In genomic region chr3:36861411-36862410, GRCm38 (mm10) we compare ENCODE assay signal across 8 mouse cellular contexts. TPM values are rescaled to one million over a fixed set of nuclear protein-coding genes. Genes with fewer than 3 reads are reported as not detected.
A peak's percentile ranks its signal among the peaks of the same experiment; 100 is the strongest.
DNase-seq lines count a peak whose midpoint lies in the region; ATAC-seq and TF ChIP-seq lines count a peak whose summit lies in the region.

No protein-coding gene starts in this region.

- H3K4me2 ChIP-seq in intestine, embryonic 16.5 days (ENCODE audit: low read depth, low read length), result 0 out of 2 replicates have a peak overlapping the region, but pooled peaks have one; percentile 58
- H3K4me2 ChIP-seq in midbrain, embryonic 16.5 days (ENCODE audit: low read length), result no peak overlapping the region

- WGBS in kidney, adult 2 months, result 72% methylated on average over 3 of the region's 3 CpGs
- WGBS in intestine, embryonic 16.5 days, result 87% methylated on average over 3 of the region's 3 CpGs
- WGBS in forebrain, embryonic 10.5 days, result 92% methylated on average over 3 of the region's 3 CpGs
- WGBS in midbrain, embryonic 16.5 days, result 93% methylated on average over 3 of the region's 3 CpGs

- no peak overlapping the region for H3K9ac ChIP-seq in intestine, embryonic 16.5 days (ENCODE audit: low read depth, low read length)
- H3K9ac ChIP-seq in midbrain, embryonic 16.5 days (ENCODE audit: low read depth, low read length), result no peak overlapping the region

- H3K9me3 ChIP-seq in intestine, embryonic 16.5 days (ENCODE audit: control insufficient read depth, low read length), result no peaks in the 10 kb centered on the region
- no peaks in the 10 kb centered on the region for H3K9me3 ChIP-seq in forebrain, embryonic 10.5 days
- H3K9me3 ChIP-seq in midbrain, embryonic 16.5 days (replicated peaks; ENCODE audit: control insufficient read depth, low read length, poor library complexity, severe bottlenecking), result no peaks in the 10 kb centered on the region

- H3K4me3 ChIP-seq in kidney, adult 2 months (ENCODE audit: insufficient read depth, low read depth, low read length), result no peak overlapping the region
- H3K4me3 ChIP-seq in intestine, embryonic 16.5 days (ENCODE audit: low read length), result no peak overlapping the region
- H3K4me3 ChIP-seq in forebrain, embryonic 10.5 days, result no peak overlapping the region
- H3K4me3 ChIP-seq in midbrain, embryonic 16.5 days (ENCODE audit: low read depth, low read length), result no peak overlapping the region

- peaks cover under 1% of the 10 kb centered on the region for H3K36me3 ChIP-seq in kidney, adult 2 months (ENCODE audit: control insufficient read depth, insufficient read depth, low read length)
- peaks cover 9% of the 10 kb centered on the region for H3K36me3 ChIP-seq in intestine, embryonic 16.5 days (ENCODE audit: control insufficient read depth, insufficient read depth, low read length)
- H3K36me3 ChIP-seq in forebrain, embryonic 10.5 days (replicated peaks), result peaks cover 23% of the 10 kb centered on the region
- peaks cover 4% of the 10 kb centered on the region for H3K36me3 ChIP-seq in midbrain, embryonic 16.5 days (ENCODE audit: control insufficient read depth, insufficient read depth, low read length)

- peak; percentile 9 for DNase-seq in kidney, adult 2 months
- DNase-seq in kidney, postnatal 10 days, result no peak
- peak; percentile 14 for DNase-seq in thymus, postnatal 25 days
- DNase-seq in thymus, postnatal 36 days, result no peak
- no peak for DNase-seq in forebrain, embryonic 10.5 days (ENCODE audit: extremely low spot score, low spot score)
- no peak for DNase-seq in right cerebral cortex, postnatal 25 days

- TF ChIP-seq CTCF in kidney, adult 2 months (conservative IDR thresholded peaks at IDR 0.05; ENCODE audit: insufficient read depth, insufficient read length, low read depth, low read length), result no peak

- TF ChIP-seq POLR2A in kidney, adult 2 months (IDR thresholded peaks at IDR 0.05; ENCODE audit: low read depth, low read length), result no peak

- H3K27me3 ChIP-seq in kidney, adult 2 months (replicated peaks; ENCODE audit: control insufficient read depth, insufficient read depth, low read length), result no peaks in the 10 kb centered on the region
- H3K27me3 ChIP-seq in intestine, embryonic 16.5 days (replicated peaks; ENCODE audit: control insufficient read depth, insufficient read depth, low read length), result no peaks in the 10 kb centered on the region
- no peaks in the 10 kb centered on the region for H3K27me3 ChIP-seq in forebrain, embryonic 10.5 days (ENCODE audit: poor library complexity, severe bottlenecking)
- H3K27me3 ChIP-seq in midbrain, embryonic 16.5 days (ENCODE audit: control insufficient read depth, insufficient read depth, low read depth, low read length), result no peaks in the 10 kb centered on the region

- peaks cover 8% of the 10 kb centered on the region; the same call in 1 of the 2 replicates for H3K4me1 ChIP-seq in kidney, adult 2 months (ENCODE audit: control insufficient read depth, insufficient read depth, low read length)
- H3K4me1 ChIP-seq in intestine, embryonic 16.5 days (ENCODE audit: control insufficient read depth, insufficient read depth, low read length), result peaks cover 3% of the 10 kb centered on the region
- H3K4me1 ChIP-seq in forebrain, embryonic 10.5 days, result peaks cover 14% of the 10 kb centered on the region
- peaks cover 5% of the 10 kb centered on the region for H3K4me1 ChIP-seq in midbrain, embryonic 16.5 days (ENCODE audit: control insufficient read depth, insufficient read depth, low read length)

- ATAC-seq in intestine, embryonic 16.5 days, result no peak
- no peak for ATAC-seq in midbrain, embryonic 16.5 days

- peak overlapping the region; percentile 9; the same call in 1 of the 2 replicates for H3K27ac ChIP-seq in kidney, adult 2 months (ENCODE audit: insufficient read depth, low read depth, low read length)
- 0 out of 2 replicates have a peak overlapping the region, but pooled peaks have one; percentile 57 for H3K27ac ChIP-seq in intestine, embryonic 16.5 days (ENCODE audit: low read length)
- no peak overlapping the region for H3K27ac ChIP-seq in forebrain, embryonic 10.5 days
- no peak overlapping the region for H3K27ac ChIP-seq in midbrain, embryonic 16.5 days (ENCODE audit: low read length)

RNA-seq across cellular contexts. Expression of gene 4932438A13Rik, which starts 1.2 kb away (rescaled TPM):
- 11.4 and 12.1 TPM in 2 replicates for polyA plus RNA-seq in kidney, adult 2 months (2012; rRNA removed)
- 34.3 and 37.1 TPM in 2 replicates for polyA plus RNA-seq in intestine, embryonic 16.5 days (2015; fragmentation: Nextera tagmentation; extraction: Ambion mirVana)
- 34.6 and 37.7 TPM in 2 replicates for polyA plus RNA-seq in forebrain, embryonic 10.5 days (2016; fragmentation: Nextera tagmentation; extraction: Ambion mirVana)
- 95.7 and 95.9 TPM in 2 replicates for polyA plus RNA-seq in midbrain, embryonic 16.5 days (2015; fragmentation: Nextera tagmentation; extraction: Ambion mirVana)

Comparison
In these comparisons a context has a peak if more than half of its experiments do, and no peak if none do; other contexts are left out.
1. DNase-seq: peak in kidney, adult 2 months (single experiment) and thymus, postnatal 25 days (single experiment); none in kidney, postnatal 10 days (single experiment), thymus, postnatal 36 days (0 of 2), forebrain, embryonic 10.5 days (single experiment) and right cerebral cortex, postnatal 25 days (single experiment).
2. H3K27ac ChIP-seq: peak in kidney, adult 2 months (single experiment) and intestine, embryonic 16.5 days (single experiment); none in forebrain, embryonic 10.5 days (single experiment) and midbrain, embryonic 16.5 days (single experiment).